Mouse (Mus musculus) spleen, postnatal 36 days (tissue): ENCODE data around the gene Acsm3.

Experiments used
- DNase-seq, 2 experiments: peaks; one replicate each; pipeline ENCODE4 v3.0.0; 2022; ENCODE audit warnings: low spot score in 2 of 2, mixed read lengths in 1 of 2

Acsm3 gene

DNA sequence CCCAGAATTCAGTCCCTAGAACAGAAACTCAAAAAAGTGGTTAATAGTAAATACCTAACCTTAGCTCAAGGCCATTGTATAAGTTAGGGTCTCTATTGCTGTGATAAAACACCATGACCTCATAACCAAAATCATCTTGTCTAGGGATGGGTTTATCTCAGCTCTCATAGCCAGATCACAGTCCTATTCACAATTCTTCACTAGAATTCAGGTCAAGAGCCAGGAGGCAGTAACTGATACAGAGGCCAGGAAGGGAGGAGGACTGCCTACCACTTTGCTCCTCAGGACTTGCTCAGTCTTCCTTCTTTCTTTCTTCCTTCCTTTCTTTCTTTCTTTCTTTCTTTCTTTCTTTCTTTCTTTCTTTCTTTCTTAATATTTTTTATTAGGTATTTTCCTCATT lies 34.6 kb downstream of the Acsm3 start:
- no peak for DNase-seq

DNA sequence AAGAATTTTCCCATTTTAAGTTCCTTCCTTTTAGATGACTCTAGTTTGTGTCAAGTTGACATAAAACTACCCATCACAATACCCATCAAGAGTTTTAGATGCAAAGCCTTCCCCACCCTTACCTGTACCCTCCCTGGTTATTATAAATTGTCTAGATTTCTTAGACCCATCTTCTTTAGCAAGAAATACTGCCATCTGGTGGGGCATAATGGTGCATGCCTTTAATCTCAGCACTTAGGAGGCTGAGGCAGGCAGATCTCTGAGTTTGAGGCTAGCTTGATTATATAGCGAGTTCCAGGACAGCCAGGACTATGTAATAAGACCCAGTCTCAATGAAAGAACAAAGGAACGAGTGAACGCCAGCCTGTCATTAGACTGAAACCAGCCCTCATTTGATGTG lies 39.8 kb downstream of the Acsm3 start:
- no peak for DNase-seq

DNA sequence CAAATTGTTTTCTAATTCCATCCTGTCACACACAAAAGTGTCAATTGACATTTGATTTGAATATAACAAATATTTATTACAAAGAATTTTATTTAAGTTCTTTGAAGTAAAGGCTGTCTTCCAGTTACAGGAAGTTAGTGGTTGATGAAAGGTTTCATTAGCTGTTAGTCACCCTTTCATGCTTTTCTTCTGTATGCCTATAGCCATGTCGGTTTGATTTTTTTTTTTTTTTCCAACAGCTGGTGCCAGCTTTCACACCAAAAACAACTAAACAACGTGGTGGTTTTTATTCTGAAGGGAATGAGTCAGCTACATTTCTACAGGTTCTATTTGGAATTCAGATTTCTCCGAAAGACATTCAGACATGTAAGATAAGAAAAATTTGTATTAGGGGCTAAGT lies 40.3 kb downstream of the Acsm3 start:
- DNase-seq = no peak

DNA sequence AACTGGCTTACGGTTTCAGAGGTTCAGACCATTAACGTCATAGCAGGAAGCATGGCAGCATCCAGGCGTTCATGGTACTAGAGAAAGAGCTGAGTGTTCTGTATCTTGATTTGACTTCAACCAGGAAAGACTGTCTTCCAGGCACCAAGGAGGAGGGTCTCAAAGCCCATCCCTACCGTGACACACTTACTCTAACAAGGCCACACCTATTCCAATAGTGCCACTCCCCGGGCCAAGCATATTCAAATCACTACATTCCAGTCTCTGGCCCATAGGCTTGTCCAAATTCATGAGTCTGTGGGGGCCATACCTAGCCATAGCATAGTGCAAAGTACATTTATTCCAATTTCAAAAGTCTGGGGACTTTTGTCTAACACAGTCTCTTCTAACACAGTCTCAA lies 46.7 kb downstream of the Acsm3 start:
- no peak for DNase-seq

DNA sequence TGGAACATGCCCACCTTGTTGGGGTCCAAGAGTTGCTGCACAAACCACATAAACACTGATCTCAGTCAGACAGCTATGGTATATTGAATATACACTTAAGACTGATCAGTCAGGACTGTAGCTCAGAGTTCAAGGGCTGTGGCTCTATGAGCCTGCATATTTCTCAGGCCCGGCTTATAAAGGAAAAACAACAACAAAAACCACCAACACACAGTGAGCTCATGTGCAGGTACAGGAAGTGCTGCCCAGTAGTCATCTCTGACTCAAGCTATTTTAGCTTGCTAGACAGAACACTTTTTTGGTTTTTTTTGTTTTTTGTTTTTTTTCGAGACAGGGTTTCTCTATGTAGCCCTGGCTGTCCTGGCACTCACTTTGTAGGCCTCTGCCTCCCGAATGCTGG lies 48.0 kb downstream of the Acsm3 start:
- DNase-seq = no peak

DNA sequence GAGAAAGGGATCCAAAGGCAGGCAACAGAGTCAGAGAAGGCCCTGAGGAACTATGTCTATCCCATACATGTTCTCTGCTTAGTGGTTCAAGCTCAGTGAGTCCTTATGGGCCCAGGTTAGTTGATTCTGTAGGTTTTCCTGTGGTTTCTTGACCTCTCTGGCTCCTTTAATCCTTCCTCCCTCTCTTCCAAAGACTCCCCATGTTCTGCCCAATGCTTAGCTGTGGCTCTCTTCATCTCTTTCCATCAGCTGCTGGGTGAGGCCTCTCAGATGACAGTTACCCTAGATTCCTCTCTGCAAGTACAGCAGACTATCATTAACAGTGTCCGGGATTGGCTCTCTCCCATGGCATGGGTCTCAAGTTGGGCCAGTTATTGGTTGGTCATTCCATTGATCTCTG lies 74.6 kb downstream of the Acsm3 start:
- no peak for DNase-seq

DNA sequence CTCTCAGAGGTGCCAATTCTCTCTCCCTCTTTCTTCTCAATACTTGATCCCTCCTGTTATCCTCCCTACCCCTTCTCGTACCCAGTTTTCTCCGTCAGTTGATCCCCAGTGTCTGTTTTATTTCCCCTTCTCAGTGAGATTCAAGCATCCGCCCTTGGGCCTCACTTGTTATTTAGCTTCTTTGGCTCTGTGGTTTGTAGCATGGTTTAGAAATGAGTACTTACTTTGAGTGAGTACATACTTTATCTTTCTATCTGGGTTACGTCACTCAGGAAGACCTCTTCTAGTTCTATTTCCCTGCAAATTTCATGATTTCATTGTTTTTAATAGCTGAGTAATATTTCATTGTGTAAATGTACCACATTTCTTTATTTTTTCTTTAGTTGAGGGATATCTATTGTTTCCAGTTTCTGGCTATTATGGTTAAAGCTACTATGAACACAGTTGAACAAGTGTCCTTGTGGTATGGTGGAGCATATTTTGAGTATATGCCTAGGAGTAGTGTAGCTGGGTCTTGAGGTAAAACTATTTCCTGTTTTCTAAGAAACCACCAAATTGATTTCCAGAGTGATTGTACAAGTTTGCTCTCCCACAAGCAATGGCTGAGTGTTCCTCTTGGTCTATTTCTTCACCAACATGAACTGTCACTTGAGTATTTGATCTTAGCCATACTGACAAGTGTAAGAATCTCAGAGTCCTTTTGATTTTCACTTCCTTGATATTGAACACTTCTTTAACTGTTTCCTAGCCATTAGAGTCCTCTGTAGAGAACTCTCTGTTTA lies 75.5 kb downstream of the Acsm3 start:
- DNase-seq = peak; percentile 13 to 31
